Mouse (Mus musculus): Measurements from ENCODE around the gene Armc12.

Armc12 gene

GRCm38 (mm10) chr17:28513844-28514243 lies 16.8 kb upstream of the Armc12 start:
- no peak for DNase-seq (ENCODE audit: low spot score)

DNA sequence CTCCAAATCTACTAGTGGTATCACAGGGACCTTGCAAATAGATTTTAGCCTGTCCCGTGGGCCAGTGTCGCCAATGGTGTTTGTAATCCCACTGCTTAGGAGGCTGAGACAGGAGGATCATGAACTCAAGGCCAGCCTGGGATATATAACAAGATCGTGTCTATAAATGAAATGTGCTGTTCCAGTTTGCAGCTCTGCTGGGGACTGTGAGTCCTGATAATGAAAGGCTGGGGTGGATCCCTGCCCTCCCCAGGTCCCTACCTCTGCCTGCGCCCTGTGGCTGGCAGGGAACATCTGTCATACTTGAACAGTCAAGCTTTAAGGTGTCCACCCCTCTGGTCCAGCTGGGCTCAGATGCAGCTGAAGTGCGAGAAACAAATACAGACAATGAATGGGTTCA lies 16.1 kb upstream of the Armc12 start:
- DNase-seq (ENCODE audit: low spot score) = no peak

DNA sequence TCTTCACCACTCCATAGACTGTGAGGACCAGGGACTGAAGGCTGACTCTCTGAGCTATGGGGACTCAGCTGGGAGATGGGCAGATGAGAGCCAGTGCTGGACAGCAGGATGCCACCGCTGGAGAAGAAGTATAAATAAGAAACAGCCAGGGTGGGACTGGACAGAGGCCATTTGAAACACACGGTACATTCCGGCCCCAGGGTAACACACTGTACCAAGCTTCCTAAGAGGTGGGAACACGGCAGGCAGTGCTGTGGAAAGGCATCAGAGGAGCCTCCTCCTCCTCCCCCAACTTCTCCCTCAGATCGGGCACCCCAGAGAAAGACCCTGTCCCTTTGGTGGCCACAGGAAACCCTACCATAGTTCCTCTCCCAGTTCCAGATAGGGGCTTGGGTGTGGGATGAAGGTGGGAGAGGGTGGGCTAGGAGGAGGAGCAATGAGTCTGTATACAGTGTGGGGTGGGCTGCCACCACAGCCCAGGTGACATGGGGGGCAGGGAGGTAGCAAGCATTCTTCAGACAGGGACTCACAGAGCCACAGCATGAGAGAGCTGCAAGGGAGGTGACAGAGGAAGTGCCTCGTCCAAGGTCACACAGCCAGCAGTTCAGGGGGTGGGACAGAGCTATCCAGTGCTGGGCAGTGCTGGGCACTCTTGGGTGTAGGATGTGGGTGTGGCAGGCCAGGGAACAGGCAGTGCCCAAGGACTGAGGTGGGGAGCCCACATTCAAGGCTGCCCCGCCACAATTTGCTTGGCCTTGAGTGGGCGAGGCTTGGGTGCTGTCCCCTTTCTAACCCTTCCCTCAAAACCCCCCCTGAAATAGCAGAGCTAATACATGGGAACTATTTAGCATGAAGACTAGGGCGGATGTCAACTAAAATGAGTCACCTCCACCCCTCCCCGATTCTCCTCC lies 14.9 kb upstream of the Armc12 start:
- no peak for DNase-seq (ENCODE audit: low spot score)

- no peak for DNase-seq (ENCODE audit: low spot score)
Observed at GRCm38 (mm10) chr17:28516881-28517280, 13.7 kb upstream of the Armc12 start.

GRCm38 (mm10) chr17:28517441-28517955 lies 13.1 kb upstream of the Armc12 start, which contains the start of gene Fkbp5:
TSS of gene Fkbp5 (minus strand) at chr17:28517527.
- peak; percentile 31 for DNase-seq (ENCODE audit: low spot score)

DNA sequence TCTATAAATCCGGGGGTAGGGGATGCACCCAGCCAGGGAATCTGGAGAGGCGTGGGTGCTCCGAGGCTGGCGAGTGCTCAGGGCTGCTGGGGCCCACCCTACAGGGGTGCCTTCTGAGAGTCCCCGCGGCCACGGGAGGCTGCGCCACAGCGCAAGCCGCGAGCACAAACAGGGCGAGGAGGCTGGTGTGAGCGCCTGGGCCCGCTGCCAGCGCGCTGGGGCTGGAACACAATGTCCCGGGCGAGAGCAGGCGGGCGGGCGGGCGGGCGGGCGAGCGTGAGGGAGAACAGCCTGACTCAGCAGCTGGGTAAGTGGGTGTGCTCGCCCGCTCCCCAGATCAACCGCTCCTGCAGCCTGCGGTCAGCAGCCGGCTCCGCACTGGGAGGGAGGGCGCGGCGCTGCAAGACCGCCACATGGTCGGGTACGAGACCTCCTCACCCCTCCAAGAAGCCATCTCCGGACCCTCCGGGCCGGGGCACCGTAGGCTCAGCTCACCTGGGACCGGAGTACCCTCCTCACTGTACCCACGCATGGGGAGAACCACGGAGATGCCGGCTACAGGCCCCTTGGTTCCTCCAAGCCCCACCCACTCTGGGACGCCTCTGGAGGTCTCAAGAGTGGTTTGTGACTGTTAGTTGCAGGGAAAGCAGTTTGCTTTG lies 12.5 kb upstream of the Armc12 start:
- peak; percentile 67 for DNase-seq (ENCODE audit: low spot score)

- no peak for DNase-seq (ENCODE audit: low spot score)
Observed at GRCm38 (mm10) chr17:28518615-28519071, 12.0 kb upstream of the Armc12 start.

- DNase-seq (ENCODE audit: low spot score) = no peak
Observed at GRCm38 (mm10) chr17:28519827-28520226, 10.8 kb upstream of the Armc12 start.

DNA sequence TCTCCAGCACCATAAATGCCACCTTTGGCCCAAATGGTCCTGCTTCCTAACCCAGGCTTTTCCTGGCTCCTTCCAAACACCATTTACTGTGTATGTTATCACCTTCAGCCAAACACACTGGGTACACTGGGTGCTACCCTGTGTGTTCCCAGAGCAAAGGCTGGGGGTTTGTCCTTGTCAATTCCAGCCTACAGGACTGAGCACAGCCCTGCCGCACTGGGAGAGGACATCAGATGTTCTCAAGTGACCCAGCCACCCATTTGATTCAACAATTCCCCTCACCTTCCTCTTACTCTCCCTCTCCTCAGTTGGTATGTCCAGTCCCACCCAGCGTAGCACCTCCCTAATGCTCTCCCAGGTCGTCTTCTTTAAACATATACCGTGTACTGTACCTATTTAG lies 10.0 kb upstream of the Armc12 start:
- no peak for DNase-seq (ENCODE audit: low spot score)

GRCm38 (mm10) chr17:28521071-28521726 lies 9.4 kb upstream of the Armc12 start:
- DNase-seq (ENCODE audit: low spot score) = no peak

GRCm38 (mm10) chr17:28521920-28522319 lies 8.7 kb upstream of the Armc12 start:
- no peak for DNase-seq (ENCODE audit: low spot score)

GRCm38 (mm10) chr17:28522623-28523354 lies 7.8 kb upstream of the Armc12 start:
- peak; percentile 74 for DNase-seq (ENCODE audit: low spot score)

DNA sequence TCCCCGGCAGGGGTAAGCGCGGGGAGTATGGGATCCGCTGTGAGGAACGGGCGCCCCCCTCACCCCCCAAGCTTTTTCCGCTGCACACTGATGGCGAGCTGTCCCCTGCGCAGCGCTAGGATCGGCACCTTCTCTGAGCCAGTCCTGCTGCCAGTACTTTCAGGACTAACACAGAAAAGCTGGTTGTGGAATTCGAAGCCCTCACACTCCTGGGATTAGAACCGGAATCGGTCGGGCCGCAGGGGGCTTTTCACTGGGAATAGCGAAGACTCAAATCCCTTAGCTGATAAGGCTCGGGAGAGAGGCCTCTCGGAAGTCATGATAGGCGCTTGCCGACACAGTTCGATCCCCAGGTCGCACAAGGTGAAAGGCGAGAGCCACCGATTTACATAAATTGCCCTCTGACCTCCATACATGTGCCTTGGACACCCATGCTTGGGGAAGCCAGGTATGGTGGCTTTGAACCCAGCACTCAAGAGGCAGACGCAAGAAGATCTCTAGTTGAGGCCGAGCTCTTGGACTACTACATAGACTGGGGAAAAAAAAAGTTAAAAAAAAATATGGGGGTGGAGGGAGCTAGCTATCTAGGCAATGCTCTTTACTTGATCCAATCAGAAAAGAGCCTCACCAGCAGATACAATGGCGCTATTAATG lies 7.1 kb upstream of the Armc12 start:
- no peak for DNase-seq (ENCODE audit: low spot score)

DNA sequence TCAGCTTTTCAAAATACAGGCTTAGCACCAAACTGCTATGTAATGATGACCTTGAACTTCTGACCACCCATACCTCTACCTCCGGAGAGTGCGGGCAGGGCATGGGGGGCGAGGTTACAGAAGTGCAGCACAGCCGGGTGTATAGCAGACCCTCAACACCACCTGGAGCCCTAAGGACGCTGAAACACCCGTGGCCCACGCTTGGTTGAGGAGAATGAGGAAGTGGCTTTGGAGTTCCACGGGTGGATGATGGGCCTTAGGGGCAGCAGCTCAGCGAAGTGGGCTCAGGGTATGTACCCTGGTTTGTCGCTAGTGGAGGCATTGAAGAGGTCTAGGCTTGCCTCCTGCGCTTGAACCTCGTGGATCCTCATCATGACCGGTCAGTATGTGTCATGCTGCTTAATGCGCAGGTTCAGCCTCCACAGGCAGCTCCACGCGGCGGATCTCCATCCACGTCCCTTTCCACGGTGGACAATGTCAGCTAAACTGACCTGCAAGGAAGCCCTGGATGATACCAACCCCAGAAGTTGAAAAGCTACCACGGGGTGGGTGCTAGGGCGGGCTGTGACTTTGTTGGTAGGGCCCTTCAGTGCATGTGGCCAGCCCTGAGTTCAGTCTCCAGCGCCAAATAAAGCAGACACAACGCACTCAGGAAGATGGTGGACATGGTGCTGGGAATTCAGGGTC lies 6.5 kb upstream of the Armc12 start:
- no peak for DNase-seq (ENCODE audit: low spot score)

- DNase-seq (ENCODE audit: low spot score) = no peak
Observed at GRCm38 (mm10) chr17:28524831-28525430, 5.7 kb upstream of the Armc12 start.

GRCm38 (mm10) chr17:28527184-28528042 lies 3.2 kb upstream of the Armc12 start:
- no peak for DNase-seq (ENCODE audit: low spot score)

DNA sequence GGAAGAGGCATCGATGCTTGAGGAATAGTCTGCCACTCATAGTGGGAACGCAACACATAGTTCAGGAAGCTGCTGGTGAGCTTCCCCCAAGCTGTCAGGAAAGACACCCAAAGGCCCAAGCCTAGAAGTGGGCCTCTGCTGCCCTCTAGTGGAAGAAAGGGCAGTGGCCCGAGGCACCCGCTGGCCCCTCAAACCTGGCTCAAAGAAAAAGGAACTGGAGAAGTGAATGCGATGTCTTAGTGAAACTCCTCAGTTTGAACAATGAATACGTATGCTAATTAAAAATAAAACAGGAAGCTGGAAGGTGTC lies 2.6 kb upstream of the Armc12 start:
- DNase-seq (ENCODE audit: low spot score) = peak; percentile 61

DNA sequence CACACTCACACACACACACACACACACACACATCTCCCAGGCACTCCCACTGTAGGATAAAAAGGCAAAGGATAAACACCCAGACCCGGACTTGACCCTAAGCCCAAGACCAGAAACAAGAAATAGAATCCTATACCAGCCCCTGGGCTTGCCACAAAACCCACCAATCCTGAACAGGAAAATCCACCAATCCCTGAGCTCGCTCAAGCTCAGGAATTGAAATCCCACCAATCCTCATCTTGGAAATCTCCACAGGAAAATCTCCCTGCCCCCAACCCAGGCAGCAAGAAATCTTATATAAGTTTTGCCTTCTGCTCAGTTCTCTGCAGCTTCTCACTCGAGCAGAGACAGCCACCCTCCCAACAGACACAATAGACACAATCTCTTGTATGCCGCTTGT lies 1.5 kb upstream of the Armc12 start:
- no peak for DNase-seq (ENCODE audit: low spot score)

- DNase-seq (ENCODE audit: low spot score) = no peak
Observed at GRCm38 (mm10) chr17:28531946-28532345, 1.3 kb downstream of the Armc12 start.
